Mouse (Mus musculus) mouse trophoblast stem cell (cell line): Measurements from ENCODE around the gene Pla2g1b.
"Not testable (repeated sequence)": the region's sequence is repeated elsewhere in the genome, so short reads cannot be mapped to it uniquely, and the experiment has no call there.

Experiments used
- in situ Hi-C, 2 experiments: fragments of 300-500 bp; cut with MseI, MboI; formaldehyde crosslinking; loops; 2 replicates in 1 of 2; 3 replicates in 1 of 2; pipeline ENCODE4 v1.15.1; 2025

The Pla2g1b gene

GRCm38 (mm10) chr5:115505617-115506016 is 39.6 kb downstream of the Pla2g1b start:
- in situ Hi-C loops, result loop anchor here (5.0 kb wide), 1 partner anchor 37 kb away; no protein-coding TSS in a partner anchor

GRCm38 (mm10) chr5:115506454-115507201 is 40.6 kb downstream of the Pla2g1b start, which contains the start of gene Pxn:
Gene Pxn, plus strand, starts transcription at chr5:115506676.
- in situ Hi-C loops, result loop anchor here (5.0 kb wide), 1 partner anchor 36 kb away; no protein-coding TSS in a partner anchor

- in situ Hi-C loops, result loop anchor here (5.0 kb wide), 1 partner anchor 35 kb away; no protein-coding TSS in a partner anchor
These were observed 41.4 kb downstream of the Pla2g1b start for GRCm38 (mm10) chr5:115507267-115507980.

DNA sequence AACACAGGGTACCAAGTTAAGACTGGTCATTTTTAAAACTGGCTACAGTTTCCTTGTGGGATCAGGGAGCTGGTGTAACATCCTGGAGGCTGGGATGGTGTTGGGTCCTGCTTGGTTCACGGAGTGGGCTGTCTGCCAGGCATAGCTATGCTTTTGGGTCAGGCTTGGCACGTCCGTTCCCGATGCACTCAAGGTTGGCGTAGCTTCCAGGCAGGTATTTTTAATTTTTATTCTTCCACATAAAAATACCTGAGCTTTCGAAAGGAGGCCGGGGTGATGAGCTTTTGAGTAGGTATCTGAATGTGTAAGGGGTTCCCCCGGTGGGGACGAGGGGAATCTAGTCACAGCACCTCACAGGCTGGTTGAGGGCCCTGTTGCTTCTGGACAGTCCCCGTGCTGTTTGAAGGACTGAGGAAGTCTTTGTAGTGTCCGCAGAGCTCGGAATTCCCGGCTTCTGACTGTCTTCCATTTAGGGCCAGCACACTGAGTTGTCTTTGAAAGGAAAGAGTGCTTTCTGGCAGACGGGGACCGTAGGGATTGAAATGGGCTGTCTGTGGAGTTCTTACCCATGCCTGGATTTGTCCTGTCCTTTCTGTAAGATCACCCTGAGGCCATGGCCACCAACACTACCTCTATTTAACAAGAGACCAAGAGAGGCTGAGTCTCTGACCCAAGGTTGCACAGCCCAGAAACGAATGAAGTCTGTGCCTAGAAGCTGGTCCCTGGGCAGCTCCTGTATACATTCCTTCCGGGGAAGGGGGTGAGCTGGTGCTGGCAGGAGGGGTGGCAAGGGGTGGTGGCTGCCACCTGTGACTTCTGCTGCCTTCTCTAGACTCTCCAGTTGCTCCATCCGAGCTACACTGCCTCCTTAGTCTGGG is 42.2 kb downstream of the Pla2g1b start:
- in situ Hi-C loops, result loop anchor here (5.0 kb wide), 1 partner anchor 34 kb away; no protein-coding TSS in a partner anchor

- in situ Hi-C loops, result loop anchor here (5.0 kb wide), 1 partner anchor 33 kb away; no protein-coding TSS in a partner anchor
These were observed 42.7 kb downstream of the Pla2g1b start for GRCm38 (mm10) chr5:115508859-115509147.

- in situ Hi-C loops, result loop anchor here (5.0 kb wide), 1 partner anchor 33 kb away; no protein-coding TSS in a partner anchor
These were observed 43.3 kb downstream of the Pla2g1b start for GRCm38 (mm10) chr5:115509321-115509761.

GRCm38 (mm10) chr5:115509790-115510689 is 44.0 kb downstream of the Pla2g1b start:
- in situ Hi-C loops, result loop anchor here (5.0 kb wide), 1 partner anchor 32 kb away; no protein-coding TSS in a partner anchor

DNA sequence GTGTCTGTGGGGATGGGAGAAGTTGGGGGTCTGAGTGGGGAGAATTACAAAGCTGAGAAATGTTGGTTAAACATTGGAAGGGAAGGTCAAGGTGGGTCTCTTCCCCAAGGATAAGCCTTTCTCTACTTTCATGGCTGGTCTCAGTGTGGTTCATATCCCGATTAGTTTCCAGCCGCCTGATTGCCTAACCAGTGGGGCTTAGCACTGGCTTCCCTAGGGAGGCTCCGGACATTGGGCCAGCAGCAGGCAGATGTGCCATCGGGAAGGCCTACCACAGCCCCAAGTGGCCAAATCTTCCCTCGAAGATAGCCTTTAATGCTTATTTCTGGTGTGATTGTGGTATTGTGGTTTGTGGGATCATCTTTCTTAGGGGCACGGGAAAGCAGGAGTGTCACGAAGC is 46.3 kb downstream of the Pla2g1b start:
- in situ Hi-C loops, result no loop called here

GRCm38 (mm10) chr5:115513246-115513645 is 47.2 kb downstream of the Pla2g1b start:
- in situ Hi-C loops, result no loop called here

GRCm38 (mm10) chr5:115513721-115514120 is 47.7 kb downstream of the Pla2g1b start:
- in situ Hi-C loops, result no loop called here

GRCm38 (mm10) chr5:115514346-115514745 is 48.3 kb downstream of the Pla2g1b start:
- in situ Hi-C loops, result no loop called here

GRCm38 (mm10) chr5:115514896-115515587 is 49.0 kb downstream of the Pla2g1b start:
- in situ Hi-C loops, result no loop called here

GRCm38 (mm10) chr5:115516081-115516907 is 50.2 kb downstream of the Pla2g1b start:
- in situ Hi-C loops, result no loop called here

DNA sequence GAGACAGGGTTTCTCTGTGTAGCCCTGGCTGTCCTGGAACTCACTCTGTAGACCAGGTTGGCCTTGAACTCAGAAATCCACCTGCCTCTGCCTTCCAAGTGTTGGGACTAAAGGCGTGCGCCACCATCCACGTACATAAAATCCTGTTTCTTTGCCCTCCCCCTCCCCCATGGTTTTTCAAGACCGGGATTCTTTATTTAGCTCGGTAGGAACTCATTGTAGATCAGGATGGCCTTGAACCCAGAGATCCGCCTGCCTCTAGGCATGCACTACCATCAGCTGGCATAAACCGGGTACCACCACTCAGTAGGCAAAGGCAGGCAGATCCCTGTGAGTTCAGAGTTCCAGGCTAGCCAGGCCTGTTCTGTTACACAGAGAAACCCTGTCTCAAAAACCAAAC is 50.8 kb downstream of the Pla2g1b start:
- in situ Hi-C loops, result no loop called here

- in situ Hi-C loops, result no loop called here
These were observed 51.4 kb downstream of the Pla2g1b start for GRCm38 (mm10) chr5:115517501-115517900.

- in situ Hi-C loops, result not testable (repeated sequence)
These were observed 52.2 kb downstream of the Pla2g1b start for GRCm38 (mm10) chr5:115518214-115518613.

- in situ Hi-C loops, result no loop called here
These were observed 54.3 kb downstream of the Pla2g1b start for GRCm38 (mm10) chr5:115520325-115520869.

DNA sequence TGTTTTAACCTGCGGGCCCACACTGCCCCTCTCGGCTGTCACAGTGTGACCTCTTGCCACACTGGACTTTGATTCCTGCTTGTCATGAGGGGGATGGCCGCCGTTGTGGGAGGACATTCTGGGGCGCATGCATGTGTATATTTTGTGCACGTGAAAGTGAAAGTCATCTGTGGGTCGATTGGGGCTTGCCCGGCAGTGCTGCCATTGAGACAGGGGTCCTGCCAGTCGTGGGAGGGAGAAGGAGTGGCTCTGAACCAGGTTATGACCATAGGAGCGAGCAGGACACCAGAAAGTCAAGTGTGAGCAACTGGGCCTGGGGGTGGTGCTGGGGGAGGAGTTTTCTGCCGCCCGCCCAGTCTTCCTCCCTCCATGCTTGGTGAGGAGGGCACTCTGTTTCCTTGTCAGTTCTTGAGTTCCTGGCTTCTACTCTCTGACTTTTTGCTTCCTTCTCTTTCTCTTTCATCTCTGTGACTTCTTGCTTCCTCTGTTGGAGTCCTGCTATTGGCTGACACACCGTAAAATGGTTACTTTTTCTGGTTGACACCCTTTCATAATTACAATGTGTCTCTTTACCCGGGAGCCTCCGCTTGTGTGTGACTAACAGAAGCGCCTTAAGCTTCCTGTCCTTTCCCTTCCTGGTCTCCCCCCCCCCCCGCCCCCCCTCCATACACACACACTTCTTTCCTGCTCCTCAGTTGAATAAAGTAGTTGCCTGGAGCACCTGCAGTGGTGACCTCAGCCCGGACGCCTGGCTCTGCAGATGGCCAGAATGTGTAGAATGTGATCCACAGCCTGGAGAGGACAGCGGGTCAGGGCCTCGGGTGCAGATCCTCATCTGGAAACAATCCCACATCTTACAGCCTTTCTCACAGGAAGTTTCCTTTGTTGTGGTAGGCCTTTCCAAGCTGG is 55.7 kb downstream of the Pla2g1b start:
- in situ Hi-C loops, result no loop called here
